Mouse (Mus musculus) embryonic facial prominence, embryonic 11.5 days (tissue): ENCODE data around the gene Med29. TPM values are rescaled to one million over a fixed set of nuclear protein-coding genes. Genes with fewer than 3 reads are reported as not detected.
A peak's percentile ranks its signal among the peaks of the same experiment; 100 is the strongest.

ENCODE experiments used
- ATAC-seq: fragments of 200-750 bp; cut with Nextera tagmentation; replicated peaks from 2 replicates; pipeline ENCODE4 v1.8.0; 2017; ENCODE audit warnings: low read depth; ENCODE audit not compliant: insufficient number of reproducible peaks, low FRiP score, low TSS enrichment
- DNase-seq: peaks from one replicate; pipeline ENCODE4 v3.0.0-alpha.2; 2015; ENCODE audit warnings: low spot score
- H3K27ac ChIP-seq: fragments of 300-500 bp; sonication (generic); replicated peaks from 2 replicates; pipeline ENCODE4 v1.5.1; 2014; ENCODE audit warnings: mild to moderate bottlenecking, low read depth, low read length, control low read depth
- H3K27me3 ChIP-seq: fragments of 300-500 bp; sonication (generic); 2 replicates; pipeline ENCODE4 v1.6.1; 2014; ENCODE audit warnings: mild to moderate bottlenecking, low read length, moderate library complexity, mixed read lengths; ENCODE audit not compliant: control insufficient read depth, insufficient read depth
- H3K36me3 ChIP-seq: fragments of 300-500 bp; sonication (generic); replicated peaks from 2 replicates; pipeline ENCODE4 v1.6.1; 2014; ENCODE audit warnings: low read depth, mild to moderate bottlenecking, low read length, moderate library complexity, mixed read lengths; ENCODE audit not compliant: control insufficient read depth, insufficient read depth
- H3K4me1 ChIP-seq: fragments of 300-500 bp; sonication (generic); 2 replicates; pipeline ENCODE4 v1.6.1; 2014; ENCODE audit warnings: low read length, mixed read lengths; ENCODE audit not compliant: control insufficient read depth, insufficient read depth
- H3K4me2 ChIP-seq: fragments of 300-500 bp; sonication (generic); 2 replicates; pipeline ENCODE4 v1.6.1; 2014; ENCODE audit warnings: low read depth, mild to moderate bottlenecking, control low read depth, low read length, moderate library complexity
- H3K4me3 ChIP-seq: fragments of 300-500 bp; sonication (generic); 2 replicates; pipeline ENCODE4 v1.5.1; 2014; ENCODE audit warnings: low read depth, low read length, control low read depth
- H3K9ac ChIP-seq: fragments of 300-500 bp; sonication (generic); replicated peaks from 2 replicates; pipeline ENCODE4 v1.6.1; 2014; ENCODE audit warnings: mild to moderate bottlenecking, control low read depth, low read length
- H3K9me3 ChIP-seq: fragments of 300-500 bp; sonication (generic); replicated peaks from 2 replicates; pipeline ENCODE4 v1.6.1; 2016; ENCODE audit warnings: mild to moderate bottlenecking, low read length, inconsistent platforms, mixed read lengths; ENCODE audit not compliant: control insufficient read depth
- WGBS: fragments of 180-500 bp; shearing (Covaris S2); extraction: QIAGEN DNeasy Blood & Tissue Kit; methylation state at CpG from one replicate; pipeline ENCODE4 v1.1.7; 2014; 5-methylcytosine and 5-hydroxymethylcytosine counted together
- polyA plus RNA-seq: library from polyadenylated mRNA; unstranded; fragments of >200 nt; fragmentation: Nextera tagmentation; extraction: Ambion mirVana; gene quantifications from 2 replicates; pipeline ENCODE4 v1.2.1, GENCODE M21; 2014

Med29 gene
- polyA plus RNA-seq, 1 experiment from 2014 or later, result 50.6 TPM

GRCm38 (mm10) chr7:28354113-28354581 lies 38.4 kb downstream of the Med29 start:
- Histone ChIP-seq H3K4me3 (no peak overlapping the region), H3K36me3 (peaks cover 13% of the 10 kb centered on the region), H3K9me3 (no peaks in the 10 kb centered on the region), H3K4me2 (no peak overlapping the region), H3K4me1 (peaks cover 5% of the 10 kb centered on the region), H3K27me3 (no peaks in the 10 kb centered on the region), H3K9ac (no peak overlapping the region), H3K27ac (no peak overlapping the region)
- 93% methylated on average over 3 of the region's 3 CpGs for WGBS
- ATAC-seq (no peak), DNase-seq (no peak)

DNA sequence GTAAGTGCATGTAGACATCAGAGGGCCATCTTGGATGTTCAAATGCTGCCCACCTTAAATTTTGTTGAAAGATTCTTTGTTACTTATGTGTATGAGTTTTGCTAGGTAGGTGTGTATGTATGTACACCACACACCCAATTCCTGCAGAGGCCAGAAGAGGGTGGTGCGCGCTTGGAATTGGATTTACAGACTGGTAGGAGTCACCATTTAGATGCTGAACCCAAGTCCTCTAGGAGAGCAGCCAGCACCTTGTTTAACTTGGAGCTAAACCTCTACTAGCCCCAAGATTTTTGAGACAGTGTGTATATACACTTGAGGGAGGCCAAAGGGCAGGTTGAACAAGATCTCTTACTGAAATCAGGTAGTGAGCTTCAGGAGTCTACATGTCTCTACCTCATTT lies 39.2 kb downstream of the Med29 start:
- Histone ChIP-seq H3K9me3 (no peaks in the 10 kb centered on the region), H3K27me3 (no peaks in the 10 kb centered on the region), H3K36me3 (peaks cover 13% of the 10 kb centered on the region), H3K4me3 (no peak overlapping the region), H3K27ac (no peak overlapping the region), H3K4me1 (peaks cover 5% of the 10 kb centered on the region), H3K4me2 (no peak overlapping the region), H3K9ac (no peak overlapping the region)
- no peak for DNase-seq
- WGBS, result 95% methylated on average over 2 of the region's 2 CpGs
- ATAC-seq, result no peak

- no peaks in the 10 kb centered on the region for H3K9me3 ChIP-seq
- no peak overlapping the region for H3K27ac ChIP-seq
- no peaks in the 10 kb centered on the region for H3K27me3 ChIP-seq
- no peak for DNase-seq
- H3K4me2 ChIP-seq, result peak overlapping the region; percentile 79
- WGBS, result 36% methylated on average over 4 of the region's 4 CpGs
- H3K9ac ChIP-seq, result peak overlapping the region; percentile 97
- H3K4me3 ChIP-seq, result peak overlapping the region; percentile 94
- H3K36me3 ChIP-seq, result peaks cover 13% of the 10 kb centered on the region
- no peak for ATAC-seq
- H3K4me1 ChIP-seq, result no peaks in the 10 kb centered on the region
Measured at GRCm38 (mm10) chr7:28351676-28352191, 40.8 kb downstream of the Med29 start.

DNA sequence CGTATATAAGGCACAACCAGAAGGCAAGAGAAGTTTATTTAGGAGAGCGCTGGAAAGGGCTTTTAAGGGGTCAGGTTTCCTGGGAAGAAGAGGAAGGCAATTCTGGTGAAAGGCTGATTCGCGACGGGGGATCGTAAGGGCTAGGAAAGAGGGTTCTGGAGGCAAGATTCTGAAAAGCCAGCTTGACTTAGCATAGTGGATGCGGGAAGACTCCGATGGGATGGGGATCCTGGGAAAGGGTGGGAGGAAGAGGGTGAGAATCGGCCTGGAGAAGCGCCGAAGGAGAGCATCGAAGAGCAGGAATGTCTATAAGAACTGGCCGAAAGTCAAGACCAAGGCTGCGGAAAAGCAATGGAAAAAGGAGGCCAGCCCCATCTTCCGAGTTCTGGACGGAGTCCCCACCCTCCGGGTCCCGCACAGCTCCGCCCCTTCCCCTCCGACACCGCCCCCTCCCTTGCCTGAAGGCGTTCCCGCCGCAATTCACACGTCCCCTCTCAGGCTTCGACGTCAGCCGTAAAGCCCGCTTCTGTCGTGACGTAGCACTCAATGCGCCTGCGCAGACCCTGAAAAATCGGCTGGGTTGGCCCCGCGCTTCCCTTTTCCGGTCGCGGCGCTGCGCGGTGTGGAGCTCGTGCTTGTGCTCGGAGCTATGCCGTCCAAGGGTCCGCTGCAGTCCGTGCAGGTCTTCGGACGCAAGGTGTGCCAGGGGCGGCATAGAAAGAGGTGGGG lies 42.2 kb downstream of the Med29 start, which contains the start of gene Rps16:
Gene Rps16, plus strand, starts transcription at position 498 of the 729 bp plus-strand sequence.
- Histone ChIP-seq H3K9ac (peak within 1 kb of the TSS; percentile 97), H3K4me3 (peak within 1 kb of the TSS; percentile 94), H3K4me2 (peak within 1 kb of the TSS; percentile 79), H3K27me3 (no peaks in the 10 kb centered on the region), H3K4me1 (no peaks in the 10 kb centered on the region), H3K9me3 (no peaks in the 10 kb centered on the region), H3K27ac (peak within 1 kb of the TSS; percentile 86), H3K36me3 (peaks cover 13% of the 10 kb centered on the region)
- DNase-seq (peak; percentile 99), ATAC-seq (peak; percentile 88)
- WGBS, result under 1% methylated on average over 49 of the region's 50 CpGs

DNA sequence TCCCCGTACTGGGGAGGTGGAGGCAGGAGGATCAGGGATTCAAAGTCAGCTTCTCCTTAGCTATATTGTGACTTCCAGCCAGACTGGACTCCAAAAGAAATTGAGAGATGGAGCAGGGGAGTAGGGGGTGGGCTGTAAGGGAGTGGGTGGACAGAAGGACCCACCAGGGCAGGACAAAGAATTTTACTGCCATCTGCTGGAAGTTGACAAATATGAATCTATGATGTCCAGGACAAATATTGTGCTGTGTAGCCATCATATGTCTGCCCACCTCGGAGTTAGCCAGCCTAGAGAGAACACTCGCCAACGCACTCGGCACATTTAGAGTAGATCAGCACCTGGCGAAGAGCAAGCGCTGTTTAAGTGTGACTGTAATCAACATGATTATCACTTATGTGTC lies 43.9 kb downstream of the Med29 start:
- DNase-seq, result peak; percentile 53
- Histone ChIP-seq H3K27me3 (no peaks in the 10 kb centered on the region), H3K4me2 (no peak overlapping the region), H3K9ac (no peak overlapping the region), H3K4me3 (no peak overlapping the region), H3K27ac (no peak overlapping the region), H3K9me3 (no peaks in the 10 kb centered on the region), H3K4me1 (no peaks in the 10 kb centered on the region), H3K36me3 (peaks cover 5% of the 10 kb centered on the region)
- ATAC-seq, result no peak
- 89% methylated on average over 7 of the region's 7 CpGs for WGBS

DNA sequence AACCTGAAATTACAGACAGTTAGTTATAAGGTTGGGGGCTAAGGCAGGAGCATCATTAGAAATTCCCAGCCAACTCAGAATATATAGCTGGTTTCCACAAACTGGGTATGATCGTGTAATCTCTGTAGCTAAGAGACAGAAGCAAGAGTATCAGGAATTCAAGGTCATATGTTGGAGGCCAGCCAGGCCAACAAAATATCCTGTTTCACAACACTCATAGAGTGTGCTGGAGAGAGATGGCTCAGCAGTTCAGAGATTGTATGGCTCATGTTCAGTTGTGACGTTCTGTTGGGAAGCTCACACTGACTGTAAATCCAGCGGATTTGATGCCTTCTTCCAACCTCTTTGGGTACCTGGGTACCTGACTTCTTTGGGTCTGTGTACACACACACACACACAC lies 44.8 kb downstream of the Med29 start:
- 74% methylated on average over 3 of the region's 3 CpGs for WGBS
- no peak overlapping the region for H3K9ac ChIP-seq

GRCm38 (mm10) chr7:28344637-28345036 lies 47.9 kb downstream of the Med29 start:
- ATAC-seq, result no peak
- DNase-seq, result peak; percentile 84
- no peak overlapping the region for H3K4me2 ChIP-seq
- H3K9me3 ChIP-seq, result no peaks in the 10 kb centered on the region
- no peak overlapping the region for H3K27ac ChIP-seq
- H3K4me3 ChIP-seq, result no peak overlapping the region
- no peak overlapping the region for H3K9ac ChIP-seq
- H3K4me1 ChIP-seq, result no peaks in the 10 kb centered on the region
- H3K27me3 ChIP-seq, result no peaks in the 10 kb centered on the region
- H3K36me3 ChIP-seq, result no peaks in the 10 kb centered on the region
- WGBS, result 5% methylated on average over 4 of the region's 4 CpGs

More for the DNA sequence above, 44.8 kb downstream of the Med29 start:
- Histone ChIP-seq H3K27me3 (no peaks in the 10 kb centered on the region), H3K4me3 (no peak overlapping the region), H3K36me3 (no peaks in the 10 kb centered on the region; the same call in 1 of the 2 replicates), H3K4me2 (no peak overlapping the region), H3K9me3 (no peaks in the 10 kb centered on the region), H3K4me1 (no peaks in the 10 kb centered on the region), H3K27ac (no peak overlapping the region)
- no peak for ATAC-seq
- DNase-seq, result no peak

- Histone ChIP-seq H3K27me3 (no peaks in the 10 kb centered on the region), H3K4me2 (no peak overlapping the region), H3K9ac (no peak overlapping the region), H3K4me3 (no peak overlapping the region), H3K9me3 (no peaks in the 10 kb centered on the region), H3K36me3 (no peaks in the 10 kb centered on the region), H3K4me1 (no peaks in the 10 kb centered on the region), H3K27ac (no peak overlapping the region)
- no peak for DNase-seq
- ATAC-seq, result no peak
- WGBS, result 49% methylated on average over 7 of the region's 7 CpGs
Measured at GRCm38 (mm10) chr7:28341381-28341780, 51.1 kb downstream of the Med29 start.
